Mouse (Mus musculus): ENCODE results near the gene Rtkn2.

DNA sequence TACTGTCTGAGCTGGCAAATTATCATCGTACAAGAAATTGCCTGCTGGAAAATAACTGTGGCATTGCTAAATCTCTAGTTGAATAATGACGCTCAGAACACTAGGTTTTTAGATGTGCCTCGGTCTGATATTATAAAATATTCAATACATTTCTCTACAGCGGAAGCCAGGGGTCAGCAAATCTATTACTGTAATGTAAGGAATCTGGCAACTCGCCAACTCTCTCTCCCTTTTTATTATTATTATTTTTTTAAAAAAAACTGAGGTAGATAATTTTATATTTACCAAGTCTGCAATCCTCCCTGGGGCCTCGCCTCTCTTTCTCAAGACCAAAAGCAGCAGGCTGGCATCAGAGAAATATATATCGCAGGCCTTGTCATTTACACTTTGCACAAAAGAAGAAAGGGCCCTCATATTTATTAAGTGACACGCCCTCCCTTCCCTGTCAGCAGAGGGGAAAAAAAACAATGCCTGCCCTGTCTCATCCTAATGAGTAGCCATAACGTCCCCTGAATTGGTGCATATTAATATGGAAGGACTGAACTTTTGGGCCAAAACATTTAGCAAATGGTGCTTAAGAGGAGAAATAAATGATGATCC lies 127.1 kb downstream of the Rtkn2 start:
- TF ChIP-seq CTCF (IDR thresholded peaks at IDR 0.05 in 2 of 3, conservative IDR thresholded peaks at IDR 0.05 in 1 of 3; ENCODE audit: control insufficient read depth in 1 of 3, insufficient read depth in 1 of 3, low read depth in 2 of 3, low read length in 3 of 3, poor library complexity in 1 of 3, severe bottlenecking in 1 of 3) (no peak), EP300 (IDR thresholded peaks at IDR 0.05; ENCODE audit: low read depth in 1 of 2, low read length in 2 of 2) (no peak), MAFK (IDR thresholded peaks at IDR 0.05; ENCODE audit: borderline replicate concordance, low read depth, low read length) (no peak), POLR2AphosphoS2 (IDR thresholded peaks at IDR 0.05; ENCODE audit: low read length) (no peak), MXI1 (IDR thresholded peaks at IDR 0.05; ENCODE audit: low read depth, low read length) (no peak), POLR2A (IDR thresholded peaks at IDR 0.05; ENCODE audit: control insufficient read depth in 1 of 2, insufficient read depth in 1 of 2, low read depth in 1 of 2, low read length in 2 of 2, poor library complexity in 1 of 2) (no peak), CHD2 (IDR thresholded peaks at IDR 0.05; ENCODE audit: low read length) (no peak), POLR2AphosphoS5 (IDR thresholded peaks at IDR 0.05; ENCODE audit: borderline replicate concordance, low read depth, low read length) (no peak)
